Mouse (Mus musculus) liver, embryonic 12.5 days (tissue): Measurements from ENCODE around the gene Zcchc24. TPM values are rescaled to one million over a fixed set of nuclear protein-coding genes. Genes with fewer than 3 reads are reported as not detected.

ENCODE experiments used
- ATAC-seq: fragments of 200-750 bp; cut with Nextera tagmentation; 2 replicates; pipeline ENCODE4 v1.8.0; 2017; ENCODE audit warnings: moderate number of reproducible peaks, mild to moderate bottlenecking, moderate library complexity
- H3K27ac ChIP-seq: fragments of 300-500 bp; sonication (generic); 2 replicates; pipeline ENCODE4 v1.5.1; 2016; ENCODE audit warnings: mild to moderate bottlenecking
- H3K27me3 ChIP-seq: fragments of 300-500 bp; sonication (generic); replicated peaks from 2 replicates; pipeline ENCODE4 v1.6.1; 2016; ENCODE audit warnings: mild to moderate bottlenecking, moderate library complexity
- H3K36me3 ChIP-seq: fragments of 300-500 bp; sonication (generic); 2 replicates; pipeline ENCODE4 v1.6.1; 2016; ENCODE audit warnings: mild to moderate bottlenecking, moderate library complexity
- H3K4me1 ChIP-seq: fragments of 300-500 bp; sonication (generic); 2 replicates; pipeline ENCODE4 v1.6.1; 2016
- H3K4me2 ChIP-seq: fragments of 300-500 bp; sonication (generic); 2 replicates; pipeline ENCODE4 v1.6.1; 2016; ENCODE audit warnings: mild to moderate bottlenecking, moderate library complexity
- H3K4me3 ChIP-seq: fragments of 300-500 bp; sonication (generic); 2 replicates; pipeline ENCODE4 v1.5.1; 2016; ENCODE audit warnings: mild to moderate bottlenecking, moderate library complexity
- H3K9ac ChIP-seq: fragments of 300-500 bp; sonication (generic); 2 replicates; pipeline ENCODE4 v1.6.1; 2016; ENCODE audit warnings: mild to moderate bottlenecking, moderate library complexity
- H3K9me3 ChIP-seq: fragments of 300-500 bp; sonication (generic); replicated peaks from 2 replicates; pipeline ENCODE4 v1.6.1; 2016; ENCODE audit warnings: mild to moderate bottlenecking, moderate library complexity
- WGBS: fragments of 180-500 bp; shearing (Covaris S2); methylation state at CpG from one replicate; pipeline ENCODE4 v1.1.7; 2016; ENCODE audit not compliant: insufficient replicate concordance; 5-methylcytosine and 5-hydroxymethylcytosine counted together
- polyA plus RNA-seq: library from polyadenylated mRNA; unstranded; fragments of >200 nt; fragmentation: Nextera tagmentation; extraction: Ambion mirVana; gene quantifications from 2 replicates; pipeline ENCODE4 v1.2.1, GENCODE M21; 2016

The Zcchc24 gene
- polyA plus RNA-seq, 1 experiment from 2014 or later = 6.9 TPM

GRCm38 (mm10) chr14:25726226-25727148 lies 42.4 kb downstream of the Zcchc24 start:
- H3K9ac ChIP-seq = no peak overlapping the region
- no peaks in the 10 kb centered on the region for H3K9me3 ChIP-seq
- no peak overlapping the region for H3K27ac ChIP-seq
- no peak overlapping the region for H3K4me3 ChIP-seq
- H3K4me1 ChIP-seq = peaks cover 24% of the 10 kb centered on the region
- no peak overlapping the region for H3K4me2 ChIP-seq
- 0 out of 2 replicates have a peak, but pooled peaks cover 5% of the 10 kb centered on the region for H3K27me3 ChIP-seq
- ATAC-seq = no peak
- WGBS = 32% methylated on average over 20 of the region's 20 CpGs
- 0 out of 2 replicates have a peak, but pooled peaks cover 1% of the 10 kb centered on the region for H3K36me3 ChIP-seq

- no peak for ATAC-seq
- Histone ChIP-seq H3K9me3 (no peaks in the 10 kb centered on the region), H3K9ac (no peak overlapping the region), H3K4me1 (peaks cover 24% of the 10 kb centered on the region), H3K36me3 (0 out of 2 replicates have a peak, but pooled peaks cover 4% of the 10 kb centered on the region), H3K4me3 (no peak overlapping the region), H3K27me3 (0 out of 2 replicates have a peak, but pooled peaks cover 5% of the 10 kb centered on the region), H3K27ac (peak overlapping the region; percentile 24; the same call in 1 of the 2 replicates), H3K4me2 (no peak overlapping the region)
- WGBS = 28% methylated on average over 4 of the region's 4 CpGs
Measured at GRCm38 (mm10) chr14:25725690-25726089, 43.1 kb downstream of the Zcchc24 start.

- Histone ChIP-seq H3K27ac (peak overlapping the region; percentile 24), H3K4me1 (peaks cover 24% of the 10 kb centered on the region)
- peak; percentile 40; the same call in 1 of the 2 replicates for ATAC-seq
Measured at GRCm38 (mm10) chr14:25725032-25725497, 43.8 kb downstream of the Zcchc24 start.

GRCm38 (mm10) chr14:25720962-25721707 lies 47.7 kb downstream of the Zcchc24 start:
- no peaks in the 10 kb centered on the region for H3K9me3 ChIP-seq
- H3K4me3 ChIP-seq = no peak overlapping the region
- no peak overlapping the region for H3K27ac ChIP-seq
- no peak for ATAC-seq
- no peaks in the 10 kb centered on the region for H3K27me3 ChIP-seq
- WGBS = 60% methylated on average over 5 of the region's 5 CpGs
- H3K4me2 ChIP-seq = no peak overlapping the region
- peaks cover 35% of the 10 kb centered on the region for H3K4me1 ChIP-seq
- H3K9ac ChIP-seq = no peak overlapping the region
- H3K36me3 ChIP-seq = 0 out of 2 replicates have a peak, but pooled peaks cover 4% of the 10 kb centered on the region

More at GRCm38 (mm10) chr14:25725032-25725497, 43.8 kb downstream of the Zcchc24 start:
- 79% methylated on average over 7 of the region's 11 CpGs for WGBS
- Histone ChIP-seq H3K4me2 (no peak overlapping the region), H3K4me3 (no peak overlapping the region), H3K9me3 (no peaks in the 10 kb centered on the region), H3K36me3 (0 out of 2 replicates have a peak, but pooled peaks cover 4% of the 10 kb centered on the region), H3K9ac (no peak overlapping the region), H3K27me3 (0 out of 2 replicates have a peak, but pooled peaks cover 5% of the 10 kb centered on the region)

GRCm38 (mm10) chr14:25719371-25719770 lies 49.5 kb downstream of the Zcchc24 start:
- Histone ChIP-seq H3K4me3 (no peak overlapping the region), H3K9me3 (no peaks in the 10 kb centered on the region), H3K4me2 (peak overlapping the region; percentile 12; the same call in 1 of the 2 replicates), H3K36me3 (0 out of 2 replicates have a peak, but pooled peaks cover 4% of the 10 kb centered on the region), H3K27ac (no peak overlapping the region), H3K9ac (no peak overlapping the region), H3K27me3 (no peaks in the 10 kb centered on the region), H3K4me1 (peaks cover 19% of the 10 kb centered on the region)
- peak; percentile 47; the same call in 1 of the 2 replicates for ATAC-seq
- 43% methylated on average over 9 of the region's 9 CpGs for WGBS

- Histone ChIP-seq H3K4me3 (no peak overlapping the region), H3K4me2 (no peak overlapping the region), H3K9ac (no peak overlapping the region), H3K36me3 (0 out of 2 replicates have a peak, but pooled peaks cover 4% of the 10 kb centered on the region), H3K27ac (no peak overlapping the region), H3K9me3 (no peaks in the 10 kb centered on the region), H3K27me3 (no peaks in the 10 kb centered on the region), H3K4me1 (peaks cover 19% of the 10 kb centered on the region)
- WGBS = 3% methylated on average over 2 of the region's 2 CpGs
- ATAC-seq = no peak
Measured at GRCm38 (mm10) chr14:25718471-25718870, 50.4 kb downstream of the Zcchc24 start.

- H3K27ac ChIP-seq = no peak overlapping the region
- ATAC-seq = no peak
Measured at GRCm38 (mm10) chr14:25717718-25718117, 51.1 kb downstream of the Zcchc24 start.

GRCm38 (mm10) chr14:25716528-25716927 lies 52.3 kb downstream of the Zcchc24 start:
- Histone ChIP-seq H3K4me3 (no peak overlapping the region), H3K9me3 (no peaks in the 10 kb centered on the region), H3K36me3 (0 out of 2 replicates have a peak, but pooled peaks cover 3% of the 10 kb centered on the region), H3K4me2 (no peak overlapping the region), H3K27me3 (no peaks in the 10 kb centered on the region), H3K27ac (no peak overlapping the region), H3K9ac (no peak overlapping the region), H3K4me1 (peaks cover 25% of the 10 kb centered on the region)
- ATAC-seq = no peak
- WGBS = 65% methylated on average over 1 of the region's 1 CpGs

More at GRCm38 (mm10) chr14:25717718-25718117, 51.1 kb downstream of the Zcchc24 start:
- 0 out of 2 replicates have a peak, but pooled peaks cover 4% of the 10 kb centered on the region for H3K36me3 ChIP-seq
- H3K4me3 ChIP-seq = no peak overlapping the region
- no peaks in the 10 kb centered on the region for H3K9me3 ChIP-seq
- H3K4me1 ChIP-seq = peaks cover 19% of the 10 kb centered on the region
- 76% methylated on average over 8 of the region's 8 CpGs for WGBS
- no peak overlapping the region for H3K4me2 ChIP-seq
- H3K27me3 ChIP-seq = no peaks in the 10 kb centered on the region
- no peak overlapping the region for H3K9ac ChIP-seq

- no peak overlapping the region for H3K27ac ChIP-seq
- H3K4me3 ChIP-seq = no peak overlapping the region
- ATAC-seq = no peak
- 28% methylated on average over 4 of the region's 4 CpGs for WGBS
- H3K9ac ChIP-seq = no peak overlapping the region
- H3K27me3 ChIP-seq = no peaks in the 10 kb centered on the region
- no peak overlapping the region for H3K4me2 ChIP-seq
- H3K4me1 ChIP-seq = peaks cover 44% of the 10 kb centered on the region
- H3K36me3 ChIP-seq = no peaks in the 10 kb centered on the region
- H3K9me3 ChIP-seq = no peaks in the 10 kb centered on the region
Measured at GRCm38 (mm10) chr14:25713443-25713842, 55.4 kb downstream of the Zcchc24 start.

- ATAC-seq = no peak
Measured at GRCm38 (mm10) chr14:25711602-25712001, 57.2 kb downstream of the Zcchc24 start.

GRCm38 (mm10) chr14:25711177-25711576 lies 57.7 kb downstream of the Zcchc24 start:
- Histone ChIP-seq H3K4me3 (no peak overlapping the region), H3K27me3 (no peaks in the 10 kb centered on the region), H3K4me1 (peaks cover 45% of the 10 kb centered on the region), H3K27ac (no peak overlapping the region), H3K9ac (no peak overlapping the region), H3K9me3 (no peaks in the 10 kb centered on the region), H3K36me3 (no peaks in the 10 kb centered on the region), H3K4me2 (no peak overlapping the region)
- 61% methylated on average over 7 of the region's 7 CpGs for WGBS
- 0 out of 2 replicates have a peak, but pooled peaks have one; percentile 21 for ATAC-seq

More at GRCm38 (mm10) chr14:25711602-25712001, 57.2 kb downstream of the Zcchc24 start:
- Histone ChIP-seq H3K9me3 (no peaks in the 10 kb centered on the region), H3K4me1 (peaks cover 45% of the 10 kb centered on the region), H3K27ac (no peak overlapping the region), H3K4me3 (no peak overlapping the region), H3K9ac (no peak overlapping the region), H3K36me3 (no peaks in the 10 kb centered on the region), H3K4me2 (no peak overlapping the region), H3K27me3 (no peaks in the 10 kb centered on the region)
- 63% methylated on average over 8 of the region's 8 CpGs for WGBS
